Mouse (Mus musculus) heart, adult 10 weeks (tissue): Measurements from ENCODE around the gene Gpr158. TPM values are rescaled to one million over a fixed set of nuclear protein-coding genes. Genes with fewer than 3 reads are reported as not detected.

Experiments
- polyA plus RNA-seq: library from polyadenylated mRNA; stranded (reverse); fragments of 350-450 nt; fragmentation: Illumina TruSeq; extraction: RNeasy Lipid Tissue Mini Kit (QIAGEN cat#74804); gene quantifications from one replicate; pipeline ENCODE4 v1.2.3, GENCODE M21; 2014; ENCODE audit warnings: low read depth, low replicate concordance

The Gpr158 gene
- 0.21 TPM for polyA plus RNA-seq

DNA sequence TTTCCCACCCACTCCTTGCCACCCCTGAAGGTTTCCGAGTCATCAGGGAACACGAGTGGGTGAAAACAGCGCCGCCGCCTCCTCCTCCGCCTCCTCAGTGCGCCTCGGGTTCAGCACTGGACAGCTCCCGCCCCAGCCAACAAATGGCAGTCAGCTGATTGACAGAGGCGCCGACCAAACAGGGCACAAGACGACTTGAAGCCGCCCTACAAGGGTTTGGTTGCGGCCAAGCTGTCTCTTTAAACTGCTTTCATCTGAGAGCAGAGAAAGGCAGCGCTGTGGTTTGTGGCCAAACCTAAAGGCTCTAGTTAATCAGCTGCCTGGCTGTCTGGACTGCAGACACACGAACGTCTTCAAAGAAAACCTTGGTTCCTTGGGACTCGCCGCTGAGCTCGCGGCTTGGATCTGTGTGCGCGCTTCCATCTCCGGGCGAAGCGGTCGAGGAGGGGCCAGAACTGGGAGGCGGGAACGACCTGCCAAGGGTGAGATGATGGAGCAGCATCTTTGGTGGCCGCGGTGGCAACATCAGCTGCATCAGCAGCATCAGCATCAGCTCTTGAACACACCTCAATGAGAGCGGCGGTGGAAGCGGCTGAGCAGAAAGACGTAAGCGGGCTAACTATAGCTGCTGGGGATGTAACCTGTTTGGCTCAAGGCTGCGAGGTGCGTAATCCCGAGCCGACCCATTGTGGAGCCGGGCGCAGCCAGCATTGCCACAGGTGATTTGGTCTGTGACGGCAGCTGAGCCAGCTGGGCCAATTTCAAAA, at the start of gene Gpr158:
Gpr158 (plus strand) TSS at position 198 of the 767 bp plus-strand sequence.

Other genes starting within 250 kb of the Gpr158 start
- 2.1 TPM for gene Enkur, start 162.2 kb upstream of the Gpr158 start, polyA plus RNA-seq
- gene Thnsl1, start 161.8 kb upstream of the Gpr158 start, polyA plus RNA-seq: 6.9 TPM